Mouse (Mus musculus) testis, adult 2 months (tissue): ENCODE data around the gene Map2k3. TPM values are rescaled to one million over a fixed set of nuclear protein-coding genes. Genes with fewer than 3 reads are reported as not detected.

Experiments used
- H3K27ac ChIP-seq: fragments of 200-500 bp; 2 replicates; pipeline ENCODE4 v1.5.1; 2012; ENCODE audit warnings: low read depth, low read length; ENCODE audit not compliant: control insufficient read depth, insufficient read depth
- H3K27me3 ChIP-seq: fragments of 200-500 bp; 2 replicates; pipeline ENCODE4 v1.6.1; 2012; ENCODE audit warnings: mild to moderate bottlenecking, low read length, moderate library complexity; ENCODE audit not compliant: control insufficient read depth, insufficient read depth
- H3K36me3 ChIP-seq: fragments of 200-500 bp; 2 replicates; pipeline ENCODE4 v1.6.1; 2012; ENCODE audit warnings: mild to moderate bottlenecking, low read length; ENCODE audit not compliant: control insufficient read depth, insufficient read depth
- H3K4me1 ChIP-seq: fragments of 200-500 bp; 2 replicates; pipeline ENCODE4 v1.6.1; 2012; ENCODE audit warnings: low read length; ENCODE audit not compliant: control insufficient read depth, insufficient read depth
- H3K4me3 ChIP-seq: fragments of 200-500 bp; 2 replicates; pipeline ENCODE4 v1.5.1; 2012; ENCODE audit warnings: low read depth, mild to moderate bottlenecking, low read length, moderate library complexity, mixed read lengths; ENCODE audit not compliant: control insufficient read depth
- CTCF ChIP-seq: fragments of 200-500 bp; IDR thresholded peaks from 2 replicates; pipeline ENCODE4 v1.5.1; 2012; ENCODE audit warnings: low read depth, mild to moderate bottlenecking, inconsistent platforms, low read length, moderate library complexity; ENCODE audit not compliant: control insufficient read depth, insufficient read depth, insufficient replicate concordance
- POLR2A ChIP-seq: fragments of 200-500 bp; IDR thresholded peaks from 2 replicates; pipeline ENCODE4 v1.6.1; 2012; ENCODE audit warnings: low read depth, mild to moderate bottlenecking, inconsistent platforms, low read length, moderate library complexity; ENCODE audit not compliant: control insufficient read depth
- polyA plus RNA-seq: library from polyadenylated mRNA; depleted of rRNA; stranded (reverse); fragments of >200 nt; gene quantifications from 2 replicates; pipeline ENCODE4 v1.2.3, GENCODE M21; 2012

The Map2k3 gene
- polyA plus RNA-seq, 1 experiment, result 36.6 TPM

- H3K27me3 ChIP-seq, result no peaks in the 10 kb centered on the region
- H3K36me3 ChIP-seq, result peaks cover 5% of the 10 kb centered on the region
- no peak overlapping the region for H3K27ac ChIP-seq
- H3K4me3 ChIP-seq, result no peak overlapping the region
- peaks cover 12% of the 10 kb centered on the region for H3K4me1 ChIP-seq
- no peak for TF ChIP-seq CTCF
- no peak for TF ChIP-seq POLR2A
Observed at GRCm38 (mm10) chr11:60902486-60902885, 29.3 kb upstream of the Map2k3 start.

- no peaks in the 10 kb centered on the region for H3K27me3 ChIP-seq
- H3K4me1 ChIP-seq, result peaks cover 9% of the 10 kb centered on the region
- H3K4me3 ChIP-seq, result no peak overlapping the region
- H3K36me3 ChIP-seq, result peaks cover 5% of the 10 kb centered on the region
- H3K27ac ChIP-seq, result no peak overlapping the region
- TF ChIP-seq POLR2A (0 out of 2 replicates have a peak, but pooled peaks have one; percentile 7), CTCF (no peak)
Observed at GRCm38 (mm10) chr11:60903661-60904061, 28.2 kb upstream of the Map2k3 start.

- Histone ChIP-seq H3K27ac (no peak overlapping the region), H3K4me1 (no peaks in the 10 kb centered on the region; the same call in none of the 2 replicates), H3K36me3 (peaks cover 5% of the 10 kb centered on the region), H3K4me3 (no peak overlapping the region), H3K27me3 (no peaks in the 10 kb centered on the region)
- 0 out of 2 replicates have a peak, but pooled peaks have one; percentile 19 for TF ChIP-seq POLR2A
- TF ChIP-seq CTCF, result no peak
Observed at GRCm38 (mm10) chr11:60905407-60906120, 26.3 kb upstream of the Map2k3 start.

DNA sequence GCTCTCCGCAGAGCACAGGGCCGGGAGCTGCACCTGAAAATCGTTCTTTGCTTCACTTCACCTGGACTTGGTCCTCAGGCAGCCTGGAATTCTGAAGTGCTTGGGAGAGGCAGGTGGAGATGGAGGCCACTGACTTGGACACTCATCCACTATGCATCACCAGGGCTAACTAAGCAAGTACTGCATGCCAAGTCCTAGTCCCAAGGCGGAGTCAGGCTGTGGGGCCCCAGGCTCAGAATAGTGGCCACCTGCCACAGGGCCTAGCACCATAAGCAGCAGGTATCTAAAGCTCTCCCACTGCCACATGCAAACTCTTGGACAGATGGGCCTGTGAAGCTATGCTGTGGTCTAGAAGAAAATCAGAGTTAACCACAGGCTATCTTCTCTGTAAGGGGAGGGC, 25.4 kb upstream of the Map2k3 start:
- no peak for TF ChIP-seq POLR2A
- no peak for TF ChIP-seq CTCF
- H3K4me3 ChIP-seq, result no peak overlapping the region

DNA sequence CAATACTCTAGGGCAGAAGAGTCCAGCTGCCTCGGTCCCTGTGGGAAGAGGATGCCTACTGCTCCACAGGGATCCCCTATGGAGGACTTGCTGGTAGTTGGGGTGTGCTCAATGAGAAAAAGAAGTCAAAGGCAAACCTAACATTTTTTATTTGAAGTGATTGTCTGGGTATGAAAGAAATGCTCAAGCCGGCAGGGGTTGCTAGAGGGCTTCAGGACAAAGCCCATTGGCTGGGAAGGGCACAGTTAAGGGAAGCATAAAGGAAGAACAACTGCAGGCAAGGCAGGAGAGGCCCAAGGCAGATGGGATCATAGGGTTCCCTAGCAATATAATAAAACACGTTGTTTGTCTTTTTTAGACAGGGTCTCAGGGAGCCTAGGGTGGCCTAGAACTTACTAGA, 23.8 kb upstream of the Map2k3 start:
- TF ChIP-seq CTCF (no peak), POLR2A (no peak)
- peaks cover 9% of the 10 kb centered on the region for H3K4me1 ChIP-seq
- H3K36me3 ChIP-seq, result peaks cover 5% of the 10 kb centered on the region
- no peak overlapping the region for H3K27ac ChIP-seq
- no peak overlapping the region for H3K4me3 ChIP-seq
- H3K27me3 ChIP-seq, result no peaks in the 10 kb centered on the region

More for the DNA sequence above, 25.4 kb upstream of the Map2k3 start:
- H3K4me1 ChIP-seq, result peaks cover under 1% of the 10 kb centered on the region
- H3K27ac ChIP-seq, result no peak overlapping the region
- peaks cover 5% of the 10 kb centered on the region for H3K36me3 ChIP-seq
- H3K27me3 ChIP-seq, result no peaks in the 10 kb centered on the region

- Histone ChIP-seq H3K4me3 (no peak overlapping the region), H3K4me1 (peaks cover 14% of the 10 kb centered on the region), H3K27me3 (no peaks in the 10 kb centered on the region), H3K27ac (no peak overlapping the region), H3K36me3 (peaks cover 4% of the 10 kb centered on the region)
- TF ChIP-seq CTCF (no peak), POLR2A (no peak)
Observed at GRCm38 (mm10) chr11:60909626-60910025, 22.2 kb upstream of the Map2k3 start.

- H3K4me3 ChIP-seq, result peak overlapping the region; percentile 97
- no peaks in the 10 kb centered on the region for H3K36me3 ChIP-seq
- no peaks in the 10 kb centered on the region for H3K27me3 ChIP-seq
- peaks cover 20% of the 10 kb centered on the region for H3K4me1 ChIP-seq
- TF ChIP-seq CTCF (no peak), POLR2A (no peak)
- H3K27ac ChIP-seq, result peak overlapping the region; percentile 97
Observed at GRCm38 (mm10) chr11:60912525-60912973, 19.3 kb upstream of the Map2k3 start.
